Mouse (Mus musculus): ENCODE data around the gene 1700109H08Rik.
A peak's percentile ranks its signal among the peaks of the same experiment; 100 is the strongest.
"Not testable (repeated sequence)": the region's sequence is repeated elsewhere in the genome, so short reads cannot be mapped to it uniquely, and the experiment has no call there.

1700109H08Rik gene

DNA sequence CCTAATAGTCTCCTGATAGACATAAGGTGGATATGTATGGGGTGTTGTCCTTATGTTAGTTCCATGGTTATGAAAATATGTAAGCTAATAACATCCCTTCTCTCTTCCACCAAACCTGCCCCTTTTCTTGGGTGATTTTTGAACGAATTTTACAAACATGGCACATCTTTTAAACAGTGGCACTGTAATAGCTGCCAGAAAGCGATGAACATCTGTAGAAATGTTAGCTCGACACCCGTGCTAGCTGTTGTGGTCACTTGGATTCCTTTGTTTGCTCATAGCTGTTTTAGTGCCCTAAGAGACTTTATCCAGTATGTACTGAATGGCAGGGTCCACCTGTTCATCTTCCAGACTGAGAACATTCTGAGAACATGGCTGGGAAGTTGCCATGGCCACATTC lies at the start of gene 1700109H08Rik:
Gene 1700109H08Rik, plus strand, starts transcription at position 301 of the 400 bp plus-strand sequence.
- DNase-seq, result no peak

GRCm38 (mm10) chr5:3521741-3522140 lies 49.6 kb upstream of the 1700109H08Rik start:
- no peak for DNase-seq

GRCm38 (mm10) chr5:3522826-3523225 lies 48.5 kb upstream of the 1700109H08Rik start:
- no peak for DNase-seq

GRCm38 (mm10) chr5:3527041-3527691 lies 44.2 kb upstream of the 1700109H08Rik start:
- no peak for DNase-seq

DNA sequence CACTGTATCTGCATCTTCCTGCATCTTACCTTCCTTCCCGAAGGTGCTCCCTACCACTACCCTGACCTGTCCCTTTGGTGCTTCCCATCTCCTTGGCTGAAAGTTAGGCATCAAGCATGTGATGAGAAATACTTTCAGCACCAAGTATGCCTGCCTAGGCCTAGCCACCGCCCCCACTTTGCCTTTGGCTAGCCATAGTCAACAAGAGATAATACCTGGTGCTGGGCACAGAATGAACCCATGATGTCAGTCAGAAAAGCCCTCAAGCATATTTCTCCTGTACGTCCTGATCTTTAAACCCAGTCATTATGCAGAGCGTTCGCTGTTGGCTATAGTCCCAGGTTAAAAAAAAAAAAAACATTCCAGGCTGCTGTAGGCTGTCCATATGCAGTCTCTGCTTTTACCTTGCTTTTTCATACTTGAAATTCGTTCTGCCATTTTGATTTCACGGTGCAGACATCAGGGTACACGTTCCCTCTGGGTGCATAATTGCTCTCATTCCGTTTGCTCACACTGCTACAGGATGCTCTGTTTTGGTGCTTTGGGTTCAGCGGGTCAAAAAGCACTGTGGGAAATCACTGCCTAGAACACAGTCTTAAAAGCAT lies 41.7 kb upstream of the 1700109H08Rik start:
- no peak for DNase-seq

GRCm38 (mm10) chr5:3532048-3532447 lies 39.3 kb upstream of the 1700109H08Rik start:
- not testable (repeated sequence) for DNase-seq

GRCm38 (mm10) chr5:3536592-3537212 lies 34.7 kb upstream of the 1700109H08Rik start:
- DNase-seq, result no peak

GRCm38 (mm10) chr5:3538505-3539472 lies 32.6 kb upstream of the 1700109H08Rik start:
- no peak for DNase-seq

DNA sequence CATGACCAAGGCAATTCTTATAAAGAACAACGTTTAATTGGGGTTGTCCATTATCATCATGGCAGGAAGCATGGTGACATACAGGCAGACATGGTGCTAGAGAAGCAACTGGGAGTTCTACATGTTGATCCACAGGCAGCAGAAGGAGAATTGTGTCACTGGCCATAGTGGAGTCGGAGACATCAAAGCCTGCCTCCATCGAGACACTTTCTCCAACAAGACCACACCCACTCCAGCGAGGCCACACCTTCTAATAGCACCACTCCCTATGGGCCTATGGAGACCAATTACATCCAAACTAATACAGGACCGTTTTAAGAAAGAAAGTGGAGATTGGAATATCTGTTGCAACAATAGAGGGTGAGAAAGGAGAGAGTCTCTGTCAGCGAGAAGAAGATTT lies 29.5 kb upstream of the 1700109H08Rik start:
- DNase-seq, result no peak

GRCm38 (mm10) chr5:3543629-3544479 lies 27.5 kb upstream of the 1700109H08Rik start, which contains the start of gene Fam133b:
Gene Fam133b (plus strand): TSS chr5:3543833.
- peak; percentile 95 for DNase-seq

GRCm38 (mm10) chr5:3544480-3544769 lies 26.9 kb upstream of the 1700109H08Rik start:
- DNase-seq, result no peak

DNA sequence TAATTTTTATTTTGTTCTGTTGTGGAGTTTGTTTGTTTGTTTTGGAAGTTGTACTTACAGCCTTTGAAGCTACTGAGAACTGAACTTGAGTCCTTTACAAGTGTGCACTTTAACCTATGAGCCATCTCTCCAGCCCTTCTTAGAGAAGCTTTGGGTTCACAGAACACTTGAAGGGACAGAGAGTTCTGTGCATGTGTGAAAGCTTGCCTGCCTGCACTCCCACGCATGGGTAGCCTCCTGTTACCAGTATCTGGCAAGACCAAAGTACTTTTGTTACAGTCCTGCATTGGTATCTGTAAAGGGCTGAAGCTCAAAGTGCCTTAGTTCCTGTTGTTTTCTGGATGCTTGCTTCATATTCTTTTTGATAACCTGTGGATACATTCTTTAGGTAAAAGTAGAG lies 25.1 kb upstream of the 1700109H08Rik start:
- DNase-seq, result no peak

DNA sequence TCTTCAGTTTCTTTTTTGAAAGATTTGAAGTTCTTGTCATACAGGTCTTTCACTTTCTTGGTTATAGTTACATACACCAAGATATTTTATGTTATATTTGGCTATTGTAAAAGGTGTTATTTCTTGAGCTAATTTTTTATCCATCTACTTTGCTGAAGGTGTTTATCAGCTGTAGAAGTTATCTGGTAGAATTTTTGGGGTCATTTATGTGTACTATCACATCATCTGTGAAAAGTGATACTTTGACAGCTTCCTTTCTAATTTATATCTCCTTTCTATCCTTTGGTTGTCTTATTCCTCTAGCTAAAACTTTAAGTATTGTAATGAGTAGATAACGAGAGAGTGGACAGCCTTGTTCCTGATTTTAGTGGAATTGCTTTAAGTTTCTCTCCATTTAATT lies 19.9 kb upstream of the 1700109H08Rik start:
- DNase-seq, result no peak

- DNase-seq, result no peak
Measured at GRCm38 (mm10) chr5:3554198-3554597, 17.2 kb upstream of the 1700109H08Rik start.

- no peak for DNase-seq
Measured at GRCm38 (mm10) chr5:3574825-3575224, 3.5 kb downstream of the 1700109H08Rik start.

- no peak for DNase-seq
Measured at GRCm38 (mm10) chr5:3577939-3578338, 6.6 kb downstream of the 1700109H08Rik start.

- DNase-seq, result no peak
Measured at GRCm38 (mm10) chr5:3579066-3579465, 7.7 kb downstream of the 1700109H08Rik start.

- DNase-seq, result peak; percentile 97
Measured at GRCm38 (mm10) chr5:3595693-3596398, 24.5 kb downstream of the 1700109H08Rik start, which contains the start of gene Pex1. Gene Pex1 (plus strand): TSS chr5:3596066.

GRCm38 (mm10) chr5:3596399-3596766 lies 25.0 kb downstream of the 1700109H08Rik start, which contains the start of gene Rbm48:
Gene Rbm48 (minus strand): TSS chr5:3596585.
- peak; percentile 86 for DNase-seq

DNA sequence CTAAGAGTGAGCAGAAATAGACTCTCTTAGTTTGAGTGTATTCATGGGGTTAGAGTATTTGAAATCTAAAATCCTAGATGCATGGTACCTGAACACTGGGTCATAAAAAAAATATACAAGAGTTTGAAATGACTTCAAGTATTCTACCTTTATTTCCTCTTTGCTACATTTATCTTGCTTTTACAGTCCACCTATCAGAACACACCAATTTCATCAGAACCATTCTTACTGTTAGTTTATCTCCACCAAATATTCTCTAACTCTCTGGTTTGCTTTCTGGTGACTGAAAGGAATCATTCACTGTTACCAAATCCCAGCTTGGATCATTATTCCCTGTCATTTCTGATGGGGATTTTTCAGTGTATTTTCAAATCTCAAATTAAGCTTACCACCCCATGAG lies 25.8 kb downstream of the 1700109H08Rik start:
- DNase-seq, result no peak

- DNase-seq, result no peak
Measured at GRCm38 (mm10) chr5:3598766-3599165, 27.4 kb downstream of the 1700109H08Rik start.
